Mouse (Mus musculus): ENCODE measurements around the gene Cadm4. TPM values are rescaled to one million over a fixed set of nuclear protein-coding genes. Genes with fewer than 3 reads are reported as not detected.

The Cadm4 gene
- polyA plus RNA-seq, 1 experiment from 2014 or later: 1.2 TPM

Other genes starting within 250 kb of the Cadm4 start
- gene Zfp109, start 244.5 kb upstream of the Cadm4 start, polyA plus RNA-seq (2015; fragmentation: Nextera tagmentation; extraction: Ambion mirVana): 3.6 TPM in 2 replicates
- gene Zfp108, start 227.2 kb upstream of the Cadm4 start, polyA plus RNA-seq (2015; fragmentation: Nextera tagmentation; extraction: Ambion mirVana): 2.1 and 2.7 TPM in 2 replicates
- 5.8 and 6.7 TPM in 2 replicates for gene Zfp93, start 211.6 kb upstream of the Cadm4 start, polyA plus RNA-seq (2015; fragmentation: Nextera tagmentation; extraction: Ambion mirVana)
- 16.6 and 16.8 TPM in 2 replicates for gene Zfp61, start 180.8 kb upstream of the Cadm4 start, polyA plus RNA-seq (2015; fragmentation: Nextera tagmentation; extraction: Ambion mirVana)
- gene Zfp94, start 165.4 kb upstream of the Cadm4 start, polyA plus RNA-seq (2015; fragmentation: Nextera tagmentation; extraction: Ambion mirVana): 5.1 and 5.2 TPM in 2 replicates
- 0.17 and 0.30 TPM in 2 replicates for gene Tescl, start 148.1 kb upstream of the Cadm4 start, polyA plus RNA-seq (2015; fragmentation: Nextera tagmentation; extraction: Ambion mirVana)
- not detected in 2 replicates for gene Lypd5, start 132.8 kb upstream of the Cadm4 start, polyA plus RNA-seq (2015; fragmentation: Nextera tagmentation; extraction: Ambion mirVana)
- gene Kcnn4, start 111.8 kb upstream of the Cadm4 start, polyA plus RNA-seq (2015; fragmentation: Nextera tagmentation; extraction: Ambion mirVana): 5.2 and 10.9 TPM in 2 replicates
- 18.7 and 20.5 TPM in 2 replicates for gene Smg9, start 82.4 kb upstream of the Cadm4 start, polyA plus RNA-seq (2015; fragmentation: Nextera tagmentation; extraction: Ambion mirVana)
- gene Irgc1, start 29.7 kb upstream of the Cadm4 start, polyA plus RNA-seq (2015; fragmentation: Nextera tagmentation; extraction: Ambion mirVana): 0.29 TPM in 1 of 2 replicates, not detected in the other
- 8.1 and 8.8 TPM in 2 replicates for gene Plaur, start 19.5 kb upstream of the Cadm4 start, polyA plus RNA-seq (2015; fragmentation: Nextera tagmentation; extraction: Ambion mirVana)
- 40.9 and 43.0 TPM in 2 replicates for gene Zfp428, start 25.0 kb downstream of the Cadm4 start, polyA plus RNA-seq (2015; fragmentation: Nextera tagmentation; extraction: Ambion mirVana)
- 0.26 and 0.35 TPM in 2 replicates for gene AC161166.1, start 30.4 kb downstream of the Cadm4 start, polyA plus RNA-seq (2015; fragmentation: Nextera tagmentation; extraction: Ambion mirVana)
- 6.1 and 6.8 TPM in 2 replicates for gene Irgq, start 48.7 kb downstream of the Cadm4 start, polyA plus RNA-seq (2015; fragmentation: Nextera tagmentation; extraction: Ambion mirVana)
- 0.17 TPM in 2 replicates for gene Pinlyp, start 64.1 kb downstream of the Cadm4 start, polyA plus RNA-seq (2015; fragmentation: Nextera tagmentation; extraction: Ambion mirVana)
- gene Xrcc1, start 64.3 kb downstream of the Cadm4 start, polyA plus RNA-seq (2015; fragmentation: Nextera tagmentation; extraction: Ambion mirVana): 79.7 and 91.5 TPM in 2 replicates
- 23.5 and 26.1 TPM in 2 replicates for gene Ethe1, start 105.5 kb downstream of the Cadm4 start, polyA plus RNA-seq (2015; fragmentation: Nextera tagmentation; extraction: Ambion mirVana)
- 0.87 and 0.96 TPM in 2 replicates for gene Zfp575, start 105.6 kb downstream of the Cadm4 start, polyA plus RNA-seq (2015; fragmentation: Nextera tagmentation; extraction: Ambion mirVana)
- gene Phldb3, start 128.7 kb downstream of the Cadm4 start, polyA plus RNA-seq (2015; fragmentation: Nextera tagmentation; extraction: Ambion mirVana): 0.09 and 0.17 TPM in 2 replicates
- gene Lypd3, start 154.5 kb downstream of the Cadm4 start, polyA plus RNA-seq (2015; fragmentation: Nextera tagmentation; extraction: Ambion mirVana): 0.08 TPM in 1 of 2 replicates, not detected in the other
- not detected in 2 replicates for gene Tex101, start 194.7 kb downstream of the Cadm4 start, polyA plus RNA-seq (2015; fragmentation: Nextera tagmentation; extraction: Ambion mirVana)
- not detected in 2 replicates for gene BC049730, start 227.2 kb downstream of the Cadm4 start, polyA plus RNA-seq (2015; fragmentation: Nextera tagmentation; extraction: Ambion mirVana)
- not detected in 2 replicates for gene Gm4763, start 244.9 kb downstream of the Cadm4 start, polyA plus RNA-seq (2015; fragmentation: Nextera tagmentation; extraction: Ambion mirVana)

All from heart, embryonic 16.5 days (tissue).